Mouse (Mus musculus) subcutaneous adipose tissue, adult 2 months (tissue): ENCODE measurements around the gene Cct4. TPM values are rescaled to one million over a fixed set of nuclear protein-coding genes. Genes with fewer than 3 reads are reported as not detected.

ENCODE experiments used
- polyA plus RNA-seq: library from polyadenylated mRNA; depleted of rRNA; stranded (reverse); fragments of >200 nt; gene quantifications from 2 replicates; pipeline ENCODE4 v1.2.3, GENCODE M21; 2012; ENCODE audit warnings: low replicate concordance; rRNA removed

Gene Cct4
- polyA plus RNA-seq = 68.9 and 252 TPM in 2 replicates

GRCm38 (mm10) chr11:22990393-22991126 is at the start of gene Cct4:
Gene Cct4, plus strand, starts transcription at chr11:22990519.

GRCm38 (mm10) chr11:22971835-22972709 is 18.2 kb upstream of the Cct4 start, which contains the start of gene Zrsr1:
Gene Zrsr1, plus strand, starts transcription at chr11:22972005.

GRCm38 (mm10) chr11:22981984-22982757 is 8.1 kb upstream of the Cct4 start, which contains the start of the genes Gm28048 and Commd1:
Gene Gm28048, minus strand, starts transcription at chr11:22982090.
Gene Commd1, minus strand, starts transcription at chr11:22982382.

DNA sequence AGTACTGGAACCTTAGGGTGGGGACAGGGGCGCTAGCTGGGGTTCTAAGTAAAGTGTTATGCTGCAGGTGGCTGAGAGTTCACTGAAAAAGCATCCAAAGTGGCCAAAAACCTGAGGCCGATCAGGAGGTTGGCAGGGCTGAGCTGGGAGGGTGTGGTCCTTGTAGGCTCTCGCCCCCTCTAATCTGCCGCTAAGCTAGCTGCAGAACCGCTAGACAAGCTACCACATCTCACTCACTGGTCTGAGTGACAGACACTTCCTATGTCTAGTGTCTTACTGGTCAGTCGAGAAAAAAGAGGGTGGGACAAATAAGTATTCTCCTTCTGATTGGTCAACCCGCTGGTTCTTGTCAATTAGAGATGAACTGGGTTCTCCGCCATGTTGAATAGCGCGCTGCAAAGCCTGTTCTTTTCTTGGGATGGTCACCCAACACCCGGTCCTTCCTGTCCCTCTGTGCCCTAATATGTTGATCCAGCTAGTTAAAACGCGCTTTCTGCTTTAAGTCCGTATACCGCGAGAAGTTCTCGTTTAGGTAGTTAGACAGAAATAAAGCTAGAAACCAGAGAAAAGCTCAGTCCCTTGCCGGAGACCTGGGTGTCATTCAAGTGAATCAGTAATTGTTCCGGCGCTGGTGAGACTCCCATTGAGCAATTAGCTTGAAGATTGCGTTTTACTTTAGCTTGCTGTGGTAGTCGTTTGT is 17.3 kb downstream of the Cct4 start, which contains the start of gene Fam161a:
Gene Fam161a (plus strand): TSS at position 51 of the 700 bp plus-strand sequence.

Other genes with a start within 250 kb of the Cct4 start
- gene B3gnt2, start 129.6 kb upstream of the Cct4 start, polyA plus RNA-seq = 3.6 and 18.6 TPM in 2 replicates
- 5.7 and 6.1 TPM in 2 replicates for gene Zrsr1, start 18.5 kb upstream of the Cct4 start, polyA plus RNA-seq
- 3.2 TPM in 1 of 2 replicates, not detected in the other for gene Gm28048, start 8.4 kb upstream of the Cct4 start, polyA plus RNA-seq
- gene Commd1, start 8.1 kb upstream of the Cct4 start, polyA plus RNA-seq = 20.8 and 22.9 TPM in 2 replicates
- 3.3 and 3.4 TPM in 2 replicates for gene Fam161a, start 17.0 kb downstream of the Cct4 start, polyA plus RNA-seq